Mouse (Mus musculus) lung, adult 2 months (tissue): ENCODE measurements around the gene Maml2.

Experiments
- CTCF ChIP-seq: fragments of 200-500 bp; IDR thresholded peaks from 2 replicates; pipeline ENCODE4 v1.5.1; 2011; ENCODE audit warnings: mild to moderate bottlenecking, low read length, control low read depth; ENCODE audit not compliant: insufficient read depth
- POLR2A ChIP-seq: fragments of 200-500 bp; IDR thresholded peaks from 2 replicates; pipeline ENCODE4 v1.6.1; 2011; ENCODE audit warnings: low read depth, mild to moderate bottlenecking, control low read depth, low read length, borderline replicate concordance; ENCODE audit errors: extremely low read depth

DNA sequence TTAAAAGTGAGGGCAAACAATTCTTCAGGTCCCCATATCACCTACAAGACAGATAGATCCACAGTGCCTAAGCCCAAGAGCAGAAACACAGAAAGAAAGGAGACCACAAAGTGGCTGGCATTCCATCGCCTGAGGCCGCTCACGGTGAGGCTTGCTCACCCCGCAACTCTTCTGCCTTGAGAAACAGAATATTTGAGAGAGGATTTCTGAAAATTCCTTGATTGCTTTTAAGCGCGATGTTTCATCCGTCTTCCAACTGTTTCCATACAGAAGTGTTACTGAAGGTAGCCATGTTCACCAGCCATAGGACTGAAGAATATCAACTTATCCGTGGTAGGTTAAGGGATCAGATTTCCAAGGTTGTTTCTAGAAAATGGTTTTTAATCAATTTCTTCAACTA is 383.4 kb downstream of the Maml2 start:
- no peak for TF ChIP-seq CTCF
- TF ChIP-seq POLR2A = no peak
